In genomic region chr14:75876320-75877043, GRCm38 (mm10) we compare ENCODE assay signal across 8 mouse cellular contexts. TPM values are rescaled to one million over a fixed set of nuclear protein-coding genes. Genes with fewer than 3 reads are reported as not detected.
A peak's percentile ranks its signal among the peaks of the same experiment; 100 is the strongest.
DNase-seq lines count a peak whose midpoint lies in the region; ATAC-seq lines count a peak whose summit lies in the region.

No protein-coding gene starts in this region.

- 0 out of 2 replicates have a peak, but pooled peaks cover 4% of the 10 kb centered on the region for H3K4me1 ChIP-seq in intestine, embryonic 15.5 days (replicated peaks)
- peaks cover 9% of the 10 kb centered on the region for H3K4me1 ChIP-seq in midbrain, embryonic 12.5 days

- H3K36me3 ChIP-seq in intestine, embryonic 15.5 days = no peaks in the 10 kb centered on the region
- H3K36me3 ChIP-seq in midbrain, embryonic 12.5 days = no peaks in the 10 kb centered on the region

- no peak overlapping the region for H3K4me3 ChIP-seq in intestine, embryonic 15.5 days (replicated peaks)
- peak overlapping the region; percentile 18; the same call in 1 of the 2 replicates for H3K4me3 ChIP-seq in midbrain, embryonic 12.5 days

- no peaks in the 10 kb centered on the region for H3K9me3 ChIP-seq in intestine, embryonic 15.5 days
- no peaks in the 10 kb centered on the region for H3K9me3 ChIP-seq in midbrain, embryonic 12.5 days

- DNase-seq in adrenal gland, adult 8-10 months = peak; percentile 50
- peak; percentile 93 for DNase-seq in embryo, embryonic 10.5 days (ENCODE audit: low spot score)
- peak; percentile 54 to 57 for DNase-seq in gastrocnemius, postnatal 36 days
- DNase-seq in left cerebral cortex, postnatal 10 days (ENCODE audit: extremely low spot score in 1 of 2, low spot score in 2 of 2) = peak; percentile 78 to 89
- peak; percentile 41 for DNase-seq in skeletal muscle tissue, adult 2 months (ENCODE audit: low read depth, low spot score)
- peak; percentile 57 for DNase-seq in yolk sac, embryonic 10.5 days (ENCODE audit: low spot score)

- H3K27ac ChIP-seq in intestine, embryonic 15.5 days = no peak overlapping the region
- no peak overlapping the region for H3K27ac ChIP-seq in midbrain, embryonic 12.5 days (replicated peaks)

- no peak overlapping the region for H3K9ac ChIP-seq in intestine, embryonic 15.5 days
- peak overlapping the region; percentile 39 for H3K9ac ChIP-seq in midbrain, embryonic 12.5 days (replicated peaks)

- H3K27me3 ChIP-seq in intestine, embryonic 15.5 days (replicated peaks) = no peaks in the 10 kb centered on the region
- H3K27me3 ChIP-seq in midbrain, embryonic 12.5 days = no peaks in the 10 kb centered on the region; the same call in 1 of the 2 replicates

- H3K4me2 ChIP-seq in intestine, embryonic 15.5 days (replicated peaks) = peak overlapping the region; percentile 46
- H3K4me2 ChIP-seq in midbrain, embryonic 12.5 days (replicated peaks) = peak overlapping the region; percentile 45

- intact Hi-C loops in gastrocnemius, postnatal 36 days (cut with DNase I) = loop anchor here (2.0 to 5.0 kb wide), 2 partner anchors 136 to 200 kb away; partner anchors contain the start of gene Gtf2f2
- intact Hi-C loops in left cerebral cortex, postnatal 10 days (cut with DNase I) = loop anchor here (1.0 to 5.0 kb wide), 2 partner anchors 86 to 201 kb away; no protein-coding TSS in a partner anchor

- WGBS in intestine, embryonic 15.5 days = 12% methylated on average over 21 of the region's 21 CpGs
- WGBS in midbrain, embryonic 12.5 days = 12% methylated on average over 21 of the region's 21 CpGs

- ATAC-seq in intestine, embryonic 15.5 days = peak; percentile 35
- peak; percentile 70 for ATAC-seq in midbrain, embryonic 12.5 days (ENCODE audit: low FRiP score, low read depth)

RNA-seq across cellular contexts. Expression of gene Tpt1, which starts 31.6 kb away (rescaled TPM):
- 1,000 to 10,000 TPM; 2,109 to 2,569 (median 2,425) TPM for total RNA-seq in adrenal gland, adult 8-10 months (2022)
- 1,000 to 10,000 TPM; 2,921 to 3,241 TPM for total RNA-seq in gastrocnemius, postnatal 36 days (2021)
- polyA plus RNA-seq in intestine, embryonic 15.5 days (2015; fragmentation: Nextera tagmentation; extraction: Ambion mirVana) = 988 and 1,053 TPM in 2 replicates
- 1,000 to 10,000 TPM; 1,219 to 1,311 TPM for total RNA-seq in left cerebral cortex, postnatal 10 days (2021)
- polyA plus RNA-seq in midbrain, embryonic 12.5 days (2016; fragmentation: Nextera tagmentation; extraction: Ambion mirVana) = 921 and 956 TPM in 2 replicates

Comparison
In these comparisons a context has a peak if more than half of its experiments do, and no peak if none do; other contexts are left out.
1. DNase-seq: peak in every context shown above with its lines; median percentile 93 in embryo, embryonic 10.5 days; 84 in left cerebral cortex, postnatal 10 days; 57 in yolk sac, embryonic 10.5 days; 56 in gastrocnemius, postnatal 36 days; 50 in adrenal gland, adult 8-10 months; 41 in skeletal muscle tissue, adult 2 months.